Mouse (Mus musculus): ENCODE data around the gene Siah1a.

Gene Siah1a

DNA sequence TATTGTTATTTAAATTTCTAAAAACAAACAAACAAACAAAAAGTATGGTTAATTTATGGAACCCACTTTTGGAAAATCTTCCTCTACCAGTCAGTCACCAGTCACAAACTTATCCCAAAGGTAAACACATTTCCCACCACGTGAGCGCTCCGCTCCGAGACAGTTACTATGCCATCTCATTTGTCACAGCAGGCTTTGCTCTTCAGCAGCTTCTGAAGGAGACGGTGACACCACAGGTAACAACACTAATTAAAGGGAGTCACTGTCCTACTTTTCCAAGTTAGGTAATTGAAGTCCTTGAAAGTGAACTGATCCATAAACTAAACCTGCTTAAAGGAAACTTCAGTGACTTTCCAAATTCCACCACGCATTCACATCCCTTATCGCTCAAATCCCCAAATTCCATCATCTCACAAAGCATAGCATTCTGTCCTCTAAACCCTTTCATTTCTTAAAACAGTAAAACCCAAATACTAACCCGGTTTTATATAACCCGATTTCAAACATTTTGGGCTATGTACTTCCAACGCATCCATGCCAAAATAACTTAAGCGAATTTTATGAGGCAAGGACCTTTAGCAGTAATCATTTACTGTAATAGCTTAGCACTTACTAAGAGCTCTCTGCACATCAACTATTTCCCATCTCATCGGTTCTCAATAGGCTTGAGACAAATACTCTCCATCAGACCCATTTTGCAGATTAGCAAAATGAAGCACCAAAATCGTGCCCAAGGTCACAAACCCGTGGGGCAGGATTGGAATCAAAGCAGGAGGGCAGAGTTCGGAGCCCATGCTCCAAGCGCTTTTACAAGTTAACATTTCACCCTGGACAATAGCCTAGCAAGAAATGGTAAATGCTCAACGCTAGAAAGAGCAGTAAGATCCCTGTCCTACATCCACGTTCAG lies 1.2 kb downstream of the Siah1a start:
- DNase-seq: no peak

DNA sequence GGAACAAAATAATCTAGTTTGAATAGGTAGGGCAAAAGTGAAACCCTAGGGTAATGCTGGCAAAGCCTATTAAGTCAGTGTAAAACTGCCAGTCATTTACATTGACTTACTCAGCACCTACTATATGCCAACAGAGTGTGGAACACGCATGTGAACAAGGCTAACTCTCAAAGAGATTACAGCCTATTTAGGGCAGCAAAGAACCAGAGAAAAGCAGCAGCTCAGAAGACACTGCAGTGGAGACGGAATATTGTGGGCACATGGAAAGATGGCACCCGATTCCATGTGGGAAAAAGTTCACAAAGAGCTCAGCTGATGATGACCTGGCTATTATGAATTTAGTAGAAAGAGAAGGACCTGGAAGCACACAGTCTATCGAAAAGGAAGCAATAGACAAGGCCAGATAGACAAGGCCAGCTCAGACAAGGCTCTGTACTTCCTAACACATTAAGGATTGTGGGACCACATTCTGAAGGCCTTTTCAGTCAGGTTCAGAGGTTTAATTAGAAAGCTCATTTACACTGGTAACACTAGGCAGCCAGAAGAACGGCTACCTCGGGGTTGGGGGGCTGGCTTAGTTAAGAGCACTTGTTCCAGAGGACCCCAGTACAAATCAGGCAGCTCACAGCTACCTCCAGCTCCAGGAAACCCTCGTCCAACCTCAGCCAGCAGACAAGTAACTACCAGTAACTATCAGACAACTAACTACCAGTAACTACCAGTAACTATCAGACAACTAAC lies 3.0 kb downstream of the Siah1a start:
- DNase-seq: no peak

DNA sequence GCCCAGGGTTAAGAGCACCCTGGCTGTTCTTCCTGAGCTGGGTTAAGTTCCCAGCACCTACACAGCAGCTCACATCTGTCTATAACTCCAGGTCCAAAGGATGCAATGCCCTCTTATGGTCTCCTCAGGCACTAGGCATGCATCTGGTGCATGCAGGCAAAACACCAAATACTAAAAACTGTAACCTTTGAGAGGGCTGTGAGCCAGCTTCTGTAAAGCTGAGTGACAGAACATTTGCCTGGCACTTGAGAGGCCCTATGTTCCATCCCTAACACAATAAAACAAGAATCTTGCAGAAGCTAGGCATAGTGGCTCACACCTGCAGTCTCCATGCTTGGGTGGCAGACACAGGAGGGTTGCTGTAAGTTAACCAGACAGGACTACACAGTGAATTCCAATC lies 4.1 kb downstream of the Siah1a start:
- no peak for DNase-seq

DNA sequence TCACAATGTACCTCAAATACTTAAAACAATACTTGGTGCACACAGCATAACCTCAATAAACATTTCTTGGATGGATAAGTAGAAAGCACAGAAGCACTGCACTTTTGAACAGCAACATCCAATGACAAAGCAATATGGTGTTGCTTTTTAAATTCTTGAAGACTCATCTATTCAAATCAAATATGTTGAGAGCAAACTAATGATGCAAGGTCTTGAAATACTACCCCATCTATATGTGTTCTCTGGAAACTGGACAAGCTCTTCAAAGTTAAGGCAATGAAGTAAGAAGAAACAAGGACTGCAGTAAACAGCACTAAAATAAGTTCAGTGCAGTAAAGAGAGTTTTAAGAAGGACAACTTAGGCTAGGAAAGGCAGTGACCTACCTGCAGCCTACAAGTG lies 4.8 kb downstream of the Siah1a start:
- DNase-seq: no peak

DNA sequence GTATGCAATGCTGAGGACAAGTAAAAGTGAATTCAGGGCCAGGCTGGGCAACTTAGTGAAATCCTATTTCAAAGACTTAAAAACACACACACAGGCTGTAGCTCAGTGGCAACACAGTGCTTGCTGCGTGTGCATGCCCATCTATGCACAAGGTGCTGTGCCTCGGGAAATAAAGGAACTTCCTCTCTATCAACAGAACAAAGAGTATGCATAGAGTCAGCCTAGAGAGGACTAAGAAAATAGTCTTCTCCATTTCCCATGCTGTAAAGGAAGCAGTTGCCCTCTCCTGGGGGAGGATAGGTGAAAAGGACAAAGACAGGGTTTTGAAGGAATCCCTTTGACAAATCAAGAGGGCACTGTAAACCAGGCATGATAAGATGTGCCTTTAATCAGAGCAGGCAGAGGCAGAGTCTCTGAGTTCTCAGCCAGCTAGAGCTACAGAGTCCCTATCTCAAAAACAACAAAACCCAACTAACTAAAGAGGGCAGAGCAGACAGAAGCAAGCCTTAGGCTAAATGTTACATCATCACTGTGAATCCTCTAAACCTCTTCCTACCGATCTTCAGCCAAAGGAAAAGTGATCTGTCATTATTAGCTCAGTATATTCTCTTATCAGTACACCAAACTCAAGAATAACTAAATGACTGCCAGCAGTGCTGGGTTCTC lies 10.2 kb downstream of the Siah1a start:
- DNase-seq: no peak

DNA sequence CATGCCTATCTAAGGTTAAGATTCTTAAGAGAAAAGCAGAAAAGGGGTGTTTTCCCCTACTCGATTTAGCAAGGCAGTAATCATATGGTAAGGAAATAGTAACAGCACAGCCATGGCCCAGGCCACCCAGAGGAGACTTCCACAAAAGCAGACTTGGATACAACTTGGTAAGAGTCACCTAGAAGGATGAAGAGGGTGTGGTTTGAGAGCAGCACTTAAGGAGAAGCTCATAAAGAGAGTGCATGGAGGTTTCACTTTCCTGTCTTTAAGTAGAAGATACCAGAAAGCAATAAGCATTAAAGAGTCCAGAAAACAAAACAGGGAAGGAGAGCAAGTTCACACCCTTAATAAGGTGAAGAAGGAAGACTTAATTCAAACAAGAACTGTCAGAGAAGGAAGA lies 10.8 kb downstream of the Siah1a start:
- no peak for DNase-seq

DNA sequence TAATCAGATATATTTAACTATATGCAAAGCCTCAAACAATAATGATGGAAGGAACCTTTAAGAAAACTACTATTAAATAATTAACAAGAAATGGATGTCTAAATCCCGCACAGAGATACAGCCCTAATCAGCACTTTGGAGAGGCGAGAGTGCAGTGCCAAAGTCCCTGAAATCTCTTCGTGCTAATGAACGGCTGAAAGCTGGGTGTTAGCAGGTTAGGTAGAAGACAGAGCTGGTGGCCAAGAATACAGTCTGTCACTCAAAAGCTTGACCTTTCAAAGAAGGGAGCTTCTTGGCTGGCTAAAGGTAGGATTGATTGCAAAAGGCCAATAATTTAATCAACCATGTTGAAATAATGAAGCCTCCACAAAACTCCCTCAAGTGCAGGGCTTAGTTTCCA lies 11.6 kb downstream of the Siah1a start:
- no peak for DNase-seq

DNA sequence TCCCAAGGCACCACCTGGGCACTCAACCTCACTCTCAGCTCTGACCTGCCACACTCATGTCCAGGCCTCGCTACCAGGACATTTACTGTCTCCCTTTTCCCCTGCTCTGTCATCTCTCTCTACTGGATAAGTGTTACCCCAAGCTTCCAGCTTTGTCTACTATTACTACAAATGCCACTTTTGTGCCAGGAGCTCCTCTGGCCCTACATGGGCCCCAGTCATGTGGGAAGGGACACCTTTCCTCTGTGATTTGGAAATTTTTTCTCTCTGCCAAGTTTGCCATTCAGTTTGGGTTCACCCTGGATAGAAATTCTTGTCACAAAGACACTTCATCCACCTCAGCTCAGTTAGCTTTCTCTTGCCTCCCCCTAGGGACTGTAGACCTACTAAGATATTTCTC lies 14.9 kb downstream of the Siah1a start:
- DNase-seq: no peak

DNA sequence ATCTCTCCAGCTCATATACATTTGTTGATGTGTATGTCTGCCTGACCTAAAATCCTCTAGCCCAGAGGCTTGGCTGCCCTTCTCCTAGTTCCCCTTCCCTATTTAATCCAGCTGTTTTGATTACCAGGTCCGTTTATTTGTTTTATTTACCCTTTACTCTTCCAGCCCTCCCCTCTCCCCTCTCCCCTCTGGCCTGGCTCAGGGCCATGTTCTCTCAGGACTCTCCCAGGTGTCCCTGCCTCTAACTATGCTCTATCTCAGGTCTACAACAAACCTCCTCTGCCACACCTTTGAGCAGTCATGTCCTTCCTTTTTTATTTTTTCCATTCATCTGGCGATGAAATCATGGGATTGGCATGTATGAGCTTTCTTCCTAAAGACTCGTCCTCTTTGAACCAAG lies 15.4 kb downstream of the Siah1a start:
- DNase-seq: no peak

DNA sequence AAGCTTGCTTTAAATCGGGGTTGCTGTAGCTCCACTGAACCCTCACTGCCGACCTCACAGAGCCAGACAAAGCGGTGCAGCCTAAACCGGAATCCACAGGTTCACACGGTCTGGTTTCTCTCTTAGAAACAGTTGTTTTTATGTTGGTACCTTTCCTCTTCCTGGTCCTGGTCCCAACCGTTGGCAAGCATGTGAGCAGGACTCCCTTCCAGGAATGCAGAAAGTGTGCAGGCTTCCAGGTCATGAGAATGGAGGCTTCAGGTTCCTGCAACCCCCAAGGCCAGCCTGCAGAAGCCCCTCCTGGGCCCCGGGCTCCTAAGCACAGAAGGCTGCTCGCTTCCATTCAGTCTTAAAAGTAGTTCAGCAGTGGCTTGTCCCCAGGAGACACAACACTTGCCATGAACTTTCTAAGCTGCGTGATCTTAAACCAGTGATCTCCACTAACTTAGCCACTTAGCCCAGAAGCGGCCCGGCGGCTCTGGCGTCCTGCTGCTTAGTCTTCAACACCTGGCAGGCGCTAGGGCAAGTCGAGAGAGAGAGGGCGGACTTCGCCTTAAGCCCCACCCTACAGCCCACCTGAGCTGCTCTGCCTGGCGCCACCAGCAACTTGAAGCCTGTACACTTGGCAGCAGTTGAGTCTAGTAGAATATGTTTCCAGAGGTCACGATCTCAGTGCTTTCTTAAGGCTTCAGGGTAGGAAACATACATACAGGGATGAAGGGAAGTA lies 17.3 kb downstream of the Siah1a start:
- peak; percentile 39 to 58 for DNase-seq

DNA sequence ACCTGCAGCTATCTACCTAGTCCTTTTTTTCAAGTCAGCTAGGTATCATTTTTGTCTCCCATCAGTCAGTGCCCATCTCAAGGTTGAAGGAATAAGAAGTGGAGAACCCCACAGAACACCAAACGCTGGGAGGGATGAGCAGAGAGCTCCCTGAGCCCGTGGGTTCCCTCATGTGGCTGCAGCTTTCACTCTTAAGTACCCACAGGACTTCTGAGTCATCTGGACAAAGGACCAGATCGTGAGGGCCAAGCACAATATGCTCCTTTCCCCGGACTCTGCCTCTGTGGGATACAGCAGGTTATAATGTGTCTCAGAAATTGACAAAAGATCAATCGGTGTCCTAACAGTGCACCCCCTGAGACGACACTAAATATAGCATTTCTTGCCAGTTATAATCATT lies 18.8 kb downstream of the Siah1a start:
- DNase-seq: no peak

DNA sequence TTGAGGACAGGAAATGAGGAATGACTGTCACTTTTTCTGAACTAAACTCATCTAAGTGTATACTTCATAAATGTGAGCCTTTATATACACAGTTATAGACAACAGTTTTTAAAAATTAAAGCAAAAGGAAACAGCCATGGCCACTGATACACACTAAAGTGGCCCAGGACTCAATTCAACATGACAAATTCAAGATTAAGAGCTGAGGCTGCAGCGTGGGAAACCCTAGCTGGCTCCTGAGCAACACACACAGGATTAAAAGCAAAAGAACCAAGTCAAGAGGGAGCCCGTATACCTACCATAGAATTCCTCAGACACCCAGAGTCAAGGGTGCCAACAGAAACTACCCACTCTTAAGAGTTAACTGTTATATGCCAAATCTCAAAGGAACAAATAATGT lies 24.2 kb downstream of the Siah1a start:
- no peak for DNase-seq

DNA sequence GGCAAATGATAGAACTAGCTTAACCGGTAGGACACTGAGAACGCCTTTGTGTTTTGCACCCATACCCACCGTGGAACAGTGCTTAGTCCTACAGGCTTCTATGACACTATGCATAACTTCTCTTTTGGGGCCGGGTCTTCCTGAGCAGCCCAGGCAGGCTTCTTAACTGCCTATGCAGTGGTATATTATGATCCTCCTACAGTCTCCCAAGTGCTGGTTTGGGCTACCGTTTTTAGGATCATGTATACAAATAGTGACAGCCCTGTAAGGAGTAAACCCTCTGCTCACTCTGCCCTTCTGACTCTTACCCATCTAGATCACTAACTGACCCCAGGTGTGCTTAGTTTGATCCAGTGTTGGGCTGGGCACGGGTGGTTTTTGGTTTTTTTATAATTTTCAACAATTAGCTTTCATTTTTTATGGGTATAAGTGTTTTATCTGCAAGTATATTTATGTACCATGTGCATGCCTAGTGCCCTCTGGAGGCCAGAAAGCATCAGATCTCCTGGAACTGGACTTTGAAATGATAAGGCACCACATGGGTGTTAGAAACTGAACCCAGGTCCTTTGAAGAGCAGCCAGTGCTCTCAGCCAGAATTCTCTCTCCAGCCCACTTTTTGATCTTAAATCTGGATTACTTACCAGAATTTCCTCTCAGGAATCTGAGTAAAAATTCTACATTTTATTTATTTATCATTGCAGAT lies 24.8 kb downstream of the Siah1a start:
- DNase-seq: no peak

DNA sequence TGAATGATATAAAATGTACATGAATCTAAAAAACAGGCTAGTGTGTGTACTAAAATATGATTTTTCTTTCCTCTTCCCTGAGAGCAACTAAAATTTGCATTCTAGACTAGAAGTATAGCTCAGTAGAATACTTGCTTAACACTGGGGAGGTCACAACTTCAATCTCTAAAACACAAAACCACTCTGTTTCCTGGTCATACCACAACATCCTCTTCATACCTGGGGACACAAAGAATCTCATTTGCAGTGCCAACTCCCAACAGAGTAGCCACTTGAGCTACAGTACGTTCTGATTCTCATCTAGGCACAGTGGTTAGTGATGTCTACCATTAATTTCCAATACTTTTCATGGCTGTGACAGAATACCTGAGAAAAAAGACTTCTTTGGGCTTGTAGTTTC lies 26.4 kb downstream of the Siah1a start:
- DNase-seq: no peak

DNA sequence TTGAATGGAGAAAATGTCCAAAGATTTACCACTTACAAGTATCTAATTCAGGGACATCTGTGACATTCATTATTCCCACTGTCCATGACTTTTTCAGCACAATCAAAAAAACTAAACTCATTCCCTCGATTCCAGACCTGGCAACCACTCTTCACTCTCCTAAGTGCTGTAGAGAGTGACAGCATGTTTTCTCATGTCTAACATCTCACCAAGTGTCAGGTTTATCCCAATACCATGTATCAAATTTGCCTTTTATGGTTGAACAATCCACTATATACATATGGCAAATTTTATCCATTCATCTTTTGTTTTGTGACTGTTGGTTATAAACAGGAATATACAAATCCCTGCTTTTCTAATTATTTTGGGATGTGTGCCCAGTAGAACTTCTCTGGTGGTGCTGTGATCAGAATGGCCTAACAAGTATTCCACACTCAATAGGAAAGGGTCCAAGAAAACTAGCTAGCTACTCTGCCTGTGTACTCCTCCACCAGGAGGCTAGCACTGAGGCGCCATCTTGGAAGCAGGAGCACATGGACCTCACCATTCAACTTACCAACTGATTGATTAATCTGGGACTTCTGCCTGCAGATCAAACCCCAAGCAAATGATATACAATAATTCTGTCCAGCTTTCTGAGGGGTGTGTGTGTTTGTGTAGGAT lies 27.3 kb downstream of the Siah1a start:
- no peak for DNase-seq

DNA sequence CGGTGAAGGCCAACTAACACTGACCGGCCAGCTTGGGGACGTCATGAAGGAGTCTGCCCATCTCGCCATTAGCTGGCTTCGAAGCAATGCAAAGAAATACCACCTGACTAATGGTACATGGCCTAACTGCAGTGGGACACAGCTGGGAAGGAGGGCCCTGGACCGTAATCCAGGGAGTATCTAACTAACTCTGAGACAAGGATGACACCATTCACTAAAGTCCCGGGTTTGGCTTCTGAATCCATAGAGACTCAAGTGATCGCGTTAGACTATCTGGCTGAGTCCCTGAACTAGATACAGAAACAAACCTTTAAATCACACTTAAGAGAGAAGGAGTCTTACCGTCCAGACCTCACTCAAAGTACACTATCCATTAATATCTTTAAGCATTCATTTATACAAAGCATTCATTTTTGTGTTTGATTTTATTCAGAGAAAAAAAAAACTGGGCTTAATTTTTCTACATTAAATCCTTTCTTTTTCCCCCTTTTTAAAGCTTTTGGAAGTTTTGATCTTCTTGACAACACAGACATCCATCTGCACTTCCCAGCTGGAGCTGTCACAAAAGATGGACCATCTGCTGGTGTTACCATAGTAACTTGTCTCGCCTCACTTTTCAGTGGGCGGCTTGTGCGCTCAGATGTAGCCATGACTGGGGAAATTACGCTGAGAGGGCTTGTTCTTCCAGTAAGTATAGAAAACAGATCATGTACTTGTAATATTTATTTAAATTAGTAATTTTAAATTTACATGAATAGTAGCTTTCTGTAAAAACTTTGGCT lies 32.1 kb downstream of the Siah1a start:
- DNase-seq: no peak

DNA sequence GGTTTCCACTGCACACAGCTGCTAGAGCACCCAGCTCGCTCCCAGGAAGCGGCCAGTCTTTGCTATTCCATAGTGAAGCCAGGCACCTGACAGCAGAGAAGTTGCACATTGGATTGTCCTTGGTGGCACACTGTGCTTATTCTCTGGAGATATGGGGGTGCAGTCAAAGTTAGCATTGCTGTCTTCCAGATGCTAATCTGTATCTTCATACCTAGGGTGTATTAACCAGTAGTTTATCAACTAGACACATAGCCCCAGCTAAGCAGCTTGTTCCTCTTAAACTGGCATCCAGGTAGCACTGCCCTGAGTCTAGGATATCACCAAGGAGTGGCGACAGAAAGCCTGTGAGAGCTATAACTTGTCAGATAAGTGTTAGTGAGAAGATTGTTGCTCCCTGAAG lies 33.1 kb downstream of the Siah1a start:
- DNase-seq: no peak

DNA sequence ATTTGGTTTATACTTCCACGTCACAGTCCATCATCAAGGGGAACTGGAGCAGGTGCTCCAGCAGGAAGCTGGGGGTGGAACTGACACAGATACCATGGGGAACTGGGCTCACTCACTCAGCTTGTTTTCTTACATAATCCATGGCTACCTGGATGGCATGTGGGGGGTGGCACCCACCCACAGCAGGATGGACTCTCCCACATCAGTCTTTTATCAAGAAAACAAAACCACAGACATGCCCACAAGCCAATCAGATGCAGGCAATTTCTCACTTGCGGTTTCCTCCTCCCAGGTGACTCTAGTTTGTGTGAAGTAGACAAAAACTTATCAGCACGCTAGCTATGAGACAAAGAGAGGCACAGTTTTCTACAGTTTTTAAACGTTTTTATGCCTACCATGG lies 37.9 kb downstream of the Siah1a start:
- DNase-seq: no peak

DNA sequence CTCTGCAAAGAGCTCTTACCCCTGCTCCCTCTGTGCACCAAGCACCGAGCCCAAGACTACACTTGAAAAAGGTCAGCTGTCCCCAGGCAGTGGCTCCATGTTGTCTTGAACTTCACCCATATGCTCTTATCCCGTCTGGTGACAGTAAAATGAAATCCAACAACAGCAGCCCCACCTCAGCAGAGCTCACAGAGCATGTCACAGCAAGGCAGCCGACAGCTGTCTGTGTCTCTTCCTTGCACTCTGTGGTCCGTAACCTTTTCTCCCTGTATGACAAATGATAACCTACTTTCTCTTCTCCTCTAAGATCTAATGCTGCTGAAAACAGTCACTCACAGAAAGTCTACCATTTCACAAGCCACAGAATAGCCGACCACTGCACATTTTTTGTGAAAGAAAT lies 39.0 kb downstream of the Siah1a start:
- DNase-seq: no peak

DNA sequence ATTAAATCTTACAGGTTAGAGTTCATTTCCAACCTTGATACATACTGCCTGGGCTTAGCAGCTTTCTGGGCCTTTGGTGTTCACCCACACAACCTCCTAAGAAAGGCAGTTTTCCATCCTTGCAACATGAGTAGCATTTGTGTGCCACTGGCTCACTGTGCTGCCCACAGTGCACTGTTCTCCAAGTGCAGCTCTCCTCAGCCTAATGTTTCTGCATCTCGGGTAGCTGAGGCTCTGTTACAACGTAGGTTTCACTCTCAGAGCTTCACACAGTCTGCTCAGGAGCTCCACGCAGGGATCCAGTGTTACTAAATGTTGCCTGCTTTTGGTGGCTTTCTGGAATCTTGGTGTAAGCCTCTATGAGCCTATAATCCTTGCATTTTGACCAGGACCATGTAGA lies 40.4 kb downstream of the Siah1a start:
- no peak for DNase-seq

DNA sequence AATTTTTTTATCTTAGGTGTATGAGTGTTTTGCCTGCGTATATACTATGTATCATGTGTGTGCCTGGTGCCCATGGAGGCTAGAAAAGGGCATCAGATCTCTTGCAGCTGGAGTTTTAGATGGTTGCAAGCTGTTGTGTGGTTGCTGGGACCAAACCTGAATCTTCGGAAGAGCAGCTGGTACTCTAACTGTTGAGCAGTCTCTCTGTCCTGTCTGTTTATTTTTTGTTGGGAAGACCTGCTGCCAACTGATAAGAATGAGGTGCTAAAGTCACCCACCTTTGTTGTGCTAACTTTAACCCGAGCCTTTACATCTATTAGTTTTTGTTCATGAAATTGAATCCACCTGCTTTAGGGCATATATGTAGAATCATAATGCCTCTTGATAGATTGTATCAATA lies 43.3 kb downstream of the Siah1a start:
- no peak for DNase-seq
